Mouse (Mus musculus): Measurements from ENCODE around the gene Cry2.

DNA sequence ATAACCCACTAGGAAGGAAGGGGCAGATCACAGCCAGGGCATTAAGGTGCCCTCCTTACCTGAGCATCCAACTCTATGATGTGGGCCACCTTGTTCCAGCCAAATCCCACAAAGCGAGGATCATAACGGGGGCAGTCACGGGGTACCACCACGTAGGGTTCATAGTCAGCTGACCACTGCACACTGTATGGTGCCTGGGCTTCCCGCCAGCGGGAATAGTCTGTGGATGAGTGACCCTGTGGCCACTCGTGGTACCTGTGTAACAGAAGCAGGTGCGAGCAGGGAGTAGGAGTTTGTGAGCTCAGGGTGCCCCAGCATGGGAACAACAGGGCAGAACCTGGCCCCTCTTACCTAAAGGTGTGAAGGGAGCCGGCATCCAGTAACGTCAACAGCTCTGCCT lies 68.3 kb downstream of the Cry2 start:
- TF ChIP-seq MYOD1 (IDR thresholded peaks at IDR 0.05; ENCODE audit: control insufficient read depth, insufficient read length, low read depth), result no peak
- no peak for TF ChIP-seq CTCF (IDR thresholded peaks at IDR 0.05; ENCODE audit: control insufficient read depth, insufficient read depth, insufficient read length)
- TF ChIP-seq MYOG (IDR thresholded peaks at IDR 0.05; ENCODE audit: control insufficient read depth, extremely low read depth, insufficient read length), result no peak

Data from C2C12 (cell line).